Mouse (Mus musculus) adrenal gland, postnatal 10 days (tissue): ENCODE data around the gene Casq2. TPM values are rescaled to one million over a fixed set of nuclear protein-coding genes. Genes with fewer than 3 reads are reported as not detected.
"Not testable (repeated sequence)": the region's sequence is repeated elsewhere in the genome, so short reads cannot be mapped to it uniquely, and the experiment has no call there.

ENCODE experiments used
- DNase-seq: peaks from one replicate; pipeline ENCODE4 v3.0.0; 2021; ENCODE audit warnings: mixed read lengths
- total RNA-seq, 2 experiments: library from RNA; stranded (reverse); gene quantifications; 2 replicates each; pipeline ENCODE4 v1.2.3; 2021

Gene Casq2
- total RNA-seq, 2 experiments from 2014 or later, result 6.8 to 49.9 TPM

DNA sequence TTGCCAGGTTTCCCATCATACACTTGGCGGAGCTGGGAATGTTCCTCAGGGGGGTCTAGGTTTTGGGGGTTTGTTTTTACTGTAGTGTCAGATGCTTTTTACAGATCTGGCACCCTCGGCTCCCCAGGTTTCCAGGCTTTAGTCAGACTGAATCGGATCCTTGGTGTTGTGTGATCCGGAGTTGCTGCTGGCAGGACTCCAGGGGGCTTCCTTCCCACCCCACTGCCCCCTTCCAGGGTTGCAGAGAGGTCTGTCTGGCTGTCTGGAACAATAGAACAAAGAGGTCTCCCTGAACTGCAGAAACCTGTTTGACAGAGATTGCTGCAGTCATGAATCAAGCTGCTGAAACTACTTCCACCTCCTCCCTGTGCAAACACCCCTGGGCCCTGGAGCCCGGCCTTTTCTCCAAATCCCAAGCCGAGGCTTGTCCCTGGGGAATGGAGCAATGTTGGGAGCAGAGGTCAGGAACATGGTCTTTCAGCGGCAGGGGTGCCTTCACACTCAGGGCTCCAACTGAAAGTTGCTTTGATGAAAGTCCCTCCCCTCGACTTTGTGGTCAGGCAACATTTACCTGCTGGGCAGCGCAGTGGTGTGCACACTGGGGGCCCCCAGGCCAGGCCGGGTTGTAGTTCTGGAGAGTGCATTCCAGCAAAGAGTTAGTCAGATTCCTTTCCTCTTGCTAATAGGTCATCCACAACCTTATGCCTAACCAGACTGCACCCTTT is 49.3 kb downstream of the Casq2 start:
- DNase-seq, result peak; percentile 29

DNA sequence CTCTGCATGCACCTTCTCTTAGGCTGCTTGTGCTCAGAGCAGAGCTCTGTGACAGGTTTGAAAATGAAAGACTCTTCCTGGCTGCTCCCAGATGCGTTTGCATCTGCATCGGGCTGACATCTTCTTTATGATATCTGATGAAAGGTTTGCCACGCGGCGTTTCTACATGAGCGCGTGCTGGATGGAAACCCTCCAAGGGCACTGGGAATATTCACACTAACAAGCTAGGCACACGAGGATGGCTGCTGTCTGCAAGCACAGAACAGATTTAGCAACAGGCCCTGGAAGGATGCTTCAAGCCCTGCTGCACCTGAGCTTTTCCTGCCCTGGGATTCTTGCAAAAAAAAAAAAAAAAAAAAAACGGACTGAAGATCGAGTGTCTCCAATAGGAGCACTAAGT is 50.9 kb downstream of the Casq2 start:
- DNase-seq, result no peak

- no peak for DNase-seq
Measured at GRCm38 (mm10) chr3:102138899-102139298, 52.7 kb downstream of the Casq2 start.

DNA sequence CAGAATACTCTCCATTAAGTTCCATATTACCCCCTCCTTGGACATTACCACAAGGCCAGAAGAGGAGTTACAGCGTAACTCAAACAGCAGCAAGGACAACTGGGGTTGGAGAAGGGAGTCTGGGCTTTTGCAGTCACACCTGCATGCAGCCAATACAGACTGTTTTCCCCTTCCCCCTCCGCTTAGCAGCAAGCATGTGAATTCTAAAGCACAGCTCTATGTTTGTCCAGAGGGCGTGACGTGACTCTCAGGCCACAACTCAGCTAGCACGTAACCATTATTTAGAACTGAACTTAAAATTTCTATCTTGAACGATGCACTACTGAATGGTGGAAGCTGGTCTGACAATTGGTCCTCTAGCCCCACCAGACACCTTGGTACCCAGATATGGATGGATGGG is 54.4 kb downstream of the Casq2 start:
- DNase-seq, result no peak

DNA sequence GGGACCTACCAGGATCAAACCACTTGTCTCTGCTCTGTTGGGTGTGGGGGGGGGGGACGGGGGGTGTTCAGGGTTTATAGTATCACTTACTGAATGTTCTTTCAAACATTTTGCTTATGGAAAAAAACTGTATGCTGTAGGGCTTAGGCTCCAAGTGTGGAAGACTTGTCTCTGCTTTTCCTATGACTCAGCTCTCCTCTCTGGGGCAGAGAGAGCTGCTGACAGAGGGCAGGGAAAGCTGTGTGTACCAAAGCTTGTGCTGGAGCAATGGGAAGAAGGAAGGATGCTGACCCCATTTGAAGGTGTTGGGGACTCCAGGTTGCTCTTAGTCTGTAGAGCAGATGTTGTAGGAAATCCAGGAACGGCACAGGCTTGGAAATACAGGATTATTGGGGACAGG is 55.2 kb downstream of the Casq2 start:
- DNase-seq, result no peak

GRCm38 (mm10) chr3:102141893-102142292 is 55.7 kb downstream of the Casq2 start:
- no peak for DNase-seq

DNA sequence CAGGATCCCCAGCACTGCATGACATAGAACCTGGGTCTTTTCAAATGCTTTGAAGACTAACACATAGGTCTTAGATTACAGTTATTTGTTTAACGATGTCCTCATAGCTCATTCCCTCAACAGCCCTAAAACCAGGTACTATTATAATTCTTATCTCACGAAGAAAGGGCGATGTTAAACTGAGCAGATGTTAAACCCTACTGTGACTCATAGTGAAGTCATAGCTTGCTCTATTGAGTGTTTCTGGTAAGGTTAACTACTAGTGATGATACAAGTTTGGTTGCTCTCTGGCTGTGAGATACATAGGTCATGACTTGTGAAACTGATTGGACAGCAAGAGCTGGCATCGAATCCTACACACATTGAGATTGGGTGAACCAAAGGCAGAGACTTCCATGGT is 56.7 kb downstream of the Casq2 start:
- no peak for DNase-seq

- DNase-seq, result no peak
Measured at GRCm38 (mm10) chr3:102143536-102143935, 57.3 kb downstream of the Casq2 start.

- no peak for DNase-seq
Measured at GRCm38 (mm10) chr3:102144401-102144800, 58.2 kb downstream of the Casq2 start.

DNA sequence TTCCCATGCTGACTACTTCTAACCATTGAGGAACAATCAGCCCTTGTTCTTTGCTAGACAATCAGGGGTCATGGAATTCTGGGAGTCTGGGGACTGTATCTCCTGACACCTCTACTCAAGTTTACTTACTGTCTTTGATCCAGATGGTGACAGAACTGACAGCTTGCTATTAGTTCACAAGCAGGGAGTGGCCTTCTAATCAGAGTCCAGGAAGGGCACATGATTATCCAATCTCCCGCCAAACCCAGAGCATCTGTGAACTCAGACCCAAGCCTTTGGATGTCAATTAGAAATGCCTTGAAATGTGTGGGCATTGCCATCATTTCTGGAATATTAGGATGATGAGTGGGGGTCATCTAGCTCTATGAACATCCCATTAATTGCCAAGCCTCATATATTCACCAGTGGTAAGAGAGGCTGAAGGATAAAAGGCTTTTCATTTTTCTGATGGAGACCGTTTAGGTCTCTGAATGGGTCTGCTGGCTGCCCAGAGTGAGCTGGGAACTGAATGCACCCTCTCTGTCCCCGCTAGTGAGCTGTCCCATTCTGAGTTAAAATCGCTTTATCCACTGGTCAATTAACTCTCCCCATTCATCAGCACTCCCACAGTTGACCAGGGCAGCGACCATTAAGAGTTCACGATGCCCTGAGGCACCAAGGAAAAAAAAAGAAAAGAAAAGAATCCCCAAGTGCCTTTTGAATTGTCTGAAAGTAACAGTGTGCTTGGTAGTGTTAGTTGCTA is 59.6 kb downstream of the Casq2 start:
- no peak for DNase-seq

DNA sequence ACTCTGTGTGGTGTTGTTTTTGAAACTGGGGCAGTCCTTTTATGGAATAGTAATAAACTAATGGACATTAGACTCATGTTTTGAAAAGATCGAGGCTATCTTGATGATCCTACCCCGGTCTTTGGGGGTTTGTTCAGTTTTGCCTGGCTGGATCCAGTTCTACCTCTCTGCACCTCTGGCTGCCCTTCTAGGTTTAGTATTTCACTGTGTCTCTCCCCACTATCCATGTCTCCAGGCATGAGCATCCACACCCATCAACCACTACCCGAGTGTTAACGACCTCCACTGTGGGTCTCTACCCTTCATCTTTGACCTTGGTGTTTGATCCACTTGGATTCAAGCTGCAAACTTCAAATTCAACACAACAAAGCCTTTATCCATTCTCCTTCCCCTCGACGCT is 60.2 kb downstream of the Casq2 start:
- no peak for DNase-seq

- DNase-seq, result no peak
Measured at GRCm38 (mm10) chr3:102147189-102147588, 61.0 kb downstream of the Casq2 start.

GRCm38 (mm10) chr3:102149941-102150340 is 63.7 kb downstream of the Casq2 start:
- DNase-seq, result no peak

- no peak for DNase-seq
Measured at GRCm38 (mm10) chr3:102151850-102152249, 65.6 kb downstream of the Casq2 start.

DNA sequence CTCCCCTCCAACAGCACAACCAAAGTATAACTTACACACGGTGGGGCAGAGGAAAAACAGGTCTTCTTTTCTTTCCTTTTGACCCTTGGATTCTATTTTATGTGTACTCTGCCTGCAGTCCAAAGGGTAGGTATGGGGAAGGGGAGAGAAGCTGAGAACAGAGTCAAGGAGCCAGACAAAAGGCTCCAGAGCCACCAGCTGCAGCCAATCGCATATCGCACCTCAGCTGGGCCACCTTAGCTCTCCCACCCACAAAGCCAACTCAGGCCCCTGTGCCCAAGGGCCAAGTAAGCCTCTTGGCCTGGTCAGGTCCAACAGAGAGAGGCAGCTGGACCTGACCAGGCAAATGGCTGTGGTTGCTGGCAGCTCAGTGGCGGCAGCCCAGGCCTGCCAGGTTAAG is 66.3 kb downstream of the Casq2 start:
- no peak for DNase-seq

DNA sequence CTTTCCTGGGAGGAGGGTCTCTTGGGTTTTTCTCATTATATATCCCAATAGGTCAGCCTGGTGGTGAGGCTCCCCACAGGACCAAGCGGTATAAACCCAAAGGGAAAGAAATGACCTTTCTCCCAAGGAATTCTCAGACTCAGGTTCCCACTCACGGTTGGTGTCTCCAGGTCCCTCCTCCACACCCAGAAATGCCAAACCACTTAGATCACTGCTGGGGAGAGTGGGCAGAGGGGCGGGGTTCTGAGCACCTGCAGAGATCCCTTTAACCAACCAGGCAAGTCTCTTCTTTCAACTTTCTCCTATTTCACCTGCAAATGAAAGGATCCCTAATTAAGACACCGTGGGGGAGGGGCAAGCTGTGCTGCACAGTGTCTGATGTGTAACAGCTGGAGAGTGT is 66.7 kb downstream of the Casq2 start:
- no peak for DNase-seq

- no peak for DNase-seq
Measured at GRCm38 (mm10) chr3:102154107-102154506, 67.9 kb downstream of the Casq2 start.

DNA sequence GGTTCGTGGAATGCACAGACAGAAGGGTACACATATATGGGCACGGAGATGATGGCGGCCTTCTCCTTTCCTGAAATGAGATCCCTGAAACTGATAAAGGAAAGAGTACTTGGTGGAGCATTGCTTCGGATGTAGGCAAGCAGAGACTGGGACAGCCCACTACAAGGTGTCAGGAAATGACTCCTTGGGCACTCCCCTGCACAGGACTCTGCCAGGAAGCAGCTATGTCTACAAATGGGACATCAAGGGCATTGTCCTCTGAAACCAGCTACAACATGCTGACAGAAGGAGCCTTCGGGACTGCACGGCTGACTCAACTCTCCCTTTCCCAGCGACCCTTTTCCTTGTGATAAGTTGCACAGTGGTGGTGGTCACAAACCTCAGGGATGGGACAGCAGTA is 70.5 kb downstream of the Casq2 start:
- no peak for DNase-seq

- no peak for DNase-seq
Measured at GRCm38 (mm10) chr3:102157652-102158051, 71.4 kb downstream of the Casq2 start.

GRCm38 (mm10) chr3:102158759-102159422 is 72.7 kb downstream of the Casq2 start:
- peak; percentile 59 for DNase-seq

GRCm38 (mm10) chr3:102159423-102160325 is 73.5 kb downstream of the Casq2 start:
- peak; percentile 77 for DNase-seq

- not testable (repeated sequence) for DNase-seq
Measured at GRCm38 (mm10) chr3:102163861-102164260, 77.6 kb downstream of the Casq2 start.
